8 mouse cellular contexts compared by ENCODE assay signal in genomic region chr2:154604156-154604555, GRCm38 (mm10). TPM values are rescaled to one million over a fixed set of nuclear protein-coding genes. Genes with fewer than 3 reads are reported as not detected.
DNase-seq lines count a peak whose midpoint lies in the region; ATAC-seq and TF ChIP-seq lines count a peak whose summit lies in the region.

No protein-coding gene starts in this region.

- ATAC-seq in kidney, embryonic 16.5 days (ENCODE audit: low FRiP score, low TSS enrichment): no peak
- no peak for ATAC-seq in embryonic facial prominence, embryonic 14.5 days (ENCODE audit: low read depth)
- ATAC-seq in limb, embryonic 12.5 days (ENCODE audit: insufficient number of reproducible peaks, insufficient read depth, low FRiP score, low TSS enrichment, low read depth): no peak

- WGBS in kidney, embryonic 16.5 days: 37% methylated on average over 7 of the region's 7 CpGs
- WGBS in embryonic facial prominence, embryonic 14.5 days: 35% methylated on average over 7 of the region's 7 CpGs
- WGBS in limb, embryonic 12.5 days: 43% methylated on average over 7 of the region's 7 CpGs
- WGBS in small intestine, adult 2 months: 8% methylated on average over 7 of the region's 7 CpGs

- peak overlapping the region; percentile 78 for H3K4me3 ChIP-seq in kidney, embryonic 16.5 days (ENCODE audit: low read length)
- peak overlapping the region; percentile 63 for H3K4me3 ChIP-seq in embryonic facial prominence, embryonic 14.5 days (ENCODE audit: low read depth, low read length)
- peak overlapping the region; percentile 82 for H3K4me3 ChIP-seq in limb, embryonic 12.5 days (replicated peaks)
- no peak overlapping the region for H3K4me3 ChIP-seq in small intestine, adult 2 months (ENCODE audit: low read depth, low read length)

- no peaks in the 10 kb centered on the region for H3K27me3 ChIP-seq in kidney, embryonic 16.5 days (ENCODE audit: insufficient read depth, low read length)
- H3K27me3 ChIP-seq in embryonic facial prominence, embryonic 14.5 days (replicated peaks; ENCODE audit: control insufficient read depth, insufficient read depth, low read length): no peaks in the 10 kb centered on the region
- H3K27me3 ChIP-seq in limb, embryonic 12.5 days: peaks cover under 1% of the 10 kb centered on the region; the same call in 1 of the 2 replicates
- no peaks in the 10 kb centered on the region for H3K27me3 ChIP-seq in small intestine, adult 2 months (ENCODE audit: control insufficient read depth, insufficient read depth, low read length)

- peak overlapping the region; percentile 50; the same call in 1 of the 2 replicates for H3K9ac ChIP-seq in kidney, embryonic 16.5 days (replicated peaks; ENCODE audit: low read length)
- no peak overlapping the region for H3K9ac ChIP-seq in embryonic facial prominence, embryonic 14.5 days (ENCODE audit: low read depth, low read length)
- no peak overlapping the region for H3K9ac ChIP-seq in limb, embryonic 12.5 days (replicated peaks)

- H3K36me3 ChIP-seq in kidney, embryonic 16.5 days (ENCODE audit: insufficient read depth, low read length): no peaks in the 10 kb centered on the region
- no peaks in the 10 kb centered on the region for H3K36me3 ChIP-seq in embryonic facial prominence, embryonic 14.5 days (ENCODE audit: control insufficient read depth, insufficient read depth, low read length)
- H3K36me3 ChIP-seq in limb, embryonic 12.5 days: no peaks in the 10 kb centered on the region
- no peaks in the 10 kb centered on the region for H3K36me3 ChIP-seq in small intestine, adult 2 months (ENCODE audit: control insufficient read depth, insufficient read depth, low read length)

- no peaks in the 10 kb centered on the region for H3K9me3 ChIP-seq in kidney, embryonic 16.5 days (ENCODE audit: low read length)
- H3K9me3 ChIP-seq in embryonic facial prominence, embryonic 14.5 days (ENCODE audit: control insufficient read depth, low read length): no peaks in the 10 kb centered on the region
- no peaks in the 10 kb centered on the region for H3K9me3 ChIP-seq in limb, embryonic 12.5 days

- peaks cover 8% of the 10 kb centered on the region; the same call in 1 of the 2 replicates for H3K4me1 ChIP-seq in kidney, embryonic 16.5 days (ENCODE audit: insufficient read depth, low read length)
- H3K4me1 ChIP-seq in embryonic facial prominence, embryonic 14.5 days (ENCODE audit: control insufficient read depth, insufficient read depth, low read length): peaks cover 8% of the 10 kb centered on the region
- H3K4me1 ChIP-seq in limb, embryonic 12.5 days (replicated peaks): 0 out of 2 replicates have a peak, but pooled peaks cover 6% of the 10 kb centered on the region
- peaks cover 5% of the 10 kb centered on the region; the same call in 1 of the 2 replicates for H3K4me1 ChIP-seq in small intestine, adult 2 months (ENCODE audit: control insufficient read depth, insufficient read depth, insufficient read length, low read length)

- TF ChIP-seq CTCF in small intestine, adult 2 months (IDR thresholded peaks at IDR 0.05; ENCODE audit: extremely low read depth, insufficient read length, insufficient replicate concordance, low read depth, low read length): no peak

- DNase-seq in kidney, postnatal 25 days: no peak
- no peak for DNase-seq in embryonic facial prominence, embryonic 14.5 days (ENCODE audit: low spot score)
- no peak for DNase-seq in embryo, embryonic 10.5 days (ENCODE audit: low spot score)
- no peak for DNase-seq in cerebellum, postnatal 14 days
- DNase-seq in layer of hippocampus, postnatal 10 days (ENCODE audit: low spot score in 2 of 2): no peak

- no peak for TF ChIP-seq POLR2A in small intestine, adult 2 months (IDR thresholded peaks at IDR 0.05; ENCODE audit: low read depth, low read length)

- peak overlapping the region; percentile 72 for H3K4me2 ChIP-seq in kidney, embryonic 16.5 days (replicated peaks; ENCODE audit: low read depth, low read length)
- peak overlapping the region; percentile 48 for H3K4me2 ChIP-seq in embryonic facial prominence, embryonic 14.5 days (ENCODE audit: low read depth, low read length)
- peak overlapping the region; percentile 78 for H3K4me2 ChIP-seq in limb, embryonic 12.5 days

- H3K27ac ChIP-seq in kidney, embryonic 16.5 days (ENCODE audit: low read length): no peak overlapping the region
- H3K27ac ChIP-seq in embryonic facial prominence, embryonic 14.5 days (replicated peaks; ENCODE audit: low read depth, low read length): no peak overlapping the region
- H3K27ac ChIP-seq in limb, embryonic 12.5 days: no peak overlapping the region
- H3K27ac ChIP-seq in small intestine, adult 2 months (ENCODE audit: insufficient read depth, low read depth, low read length): peak overlapping the region; percentile 37

RNA-seq across cellular contexts. Expression of gene Pxmp4, which starts 0.6 kb away (rescaled TPM):
- polyA plus RNA-seq in kidney, embryonic 16.5 days (2015; fragmentation: Nextera tagmentation; extraction: Ambion mirVana): 31.8 and 32.9 TPM in 2 replicates
- 24.1 and 26.9 TPM in 2 replicates for polyA plus RNA-seq in embryonic facial prominence, embryonic 14.5 days (2014; fragmentation: Nextera tagmentation; extraction: Ambion mirVana)
- polyA plus RNA-seq in limb, embryonic 12.5 days (2016; fragmentation: Nextera tagmentation; extraction: Ambion mirVana): 14.8 and 16.0 TPM in 2 replicates
- 21.4 and 28.8 TPM in 2 replicates for polyA plus RNA-seq in small intestine, adult 2 months (2012; rRNA removed)
- total RNA-seq in layer of hippocampus, postnatal 10 days (2021): 10 to 100 TPM; 14.3 to 15.7 TPM

RNA-seq across cellular contexts. Expression of gene Zfp341, which starts 8.9 kb away (rescaled TPM):
- 1.2 and 1.3 TPM in 2 replicates for polyA plus RNA-seq in kidney, embryonic 16.5 days (2015; fragmentation: Nextera tagmentation; extraction: Ambion mirVana)
- polyA plus RNA-seq in embryonic facial prominence, embryonic 14.5 days (2014; fragmentation: Nextera tagmentation; extraction: Ambion mirVana): 1.2 TPM in 2 replicates
- polyA plus RNA-seq in limb, embryonic 12.5 days (2016; fragmentation: Nextera tagmentation; extraction: Ambion mirVana): 1.3 and 1.5 TPM in 2 replicates
- polyA plus RNA-seq in small intestine, adult 2 months (2012; rRNA removed): 2.6 and 4.7 TPM in 2 replicates
- 10 to 100 TPM in 1 of 2 experiments, 1 to 10 TPM in 1; 9.8 to 12.2 TPM for total RNA-seq in layer of hippocampus, postnatal 10 days (2021)

RNA-seq across cellular contexts. Expression of gene 4930519P11Rik, which starts 9.1 kb away (rescaled TPM):
- 0.40 TPM in 1 of 2 replicates, not detected in the other for polyA plus RNA-seq in kidney, embryonic 16.5 days (2015; fragmentation: Nextera tagmentation; extraction: Ambion mirVana)
- 0.77 TPM in 1 of 2 replicates, not detected in the other for polyA plus RNA-seq in embryonic facial prominence, embryonic 14.5 days (2014; fragmentation: Nextera tagmentation; extraction: Ambion mirVana)
- not detected in 2 replicates for polyA plus RNA-seq in limb, embryonic 12.5 days (2016; fragmentation: Nextera tagmentation; extraction: Ambion mirVana)
- polyA plus RNA-seq in small intestine, adult 2 months (2012; rRNA removed): 0.46 and 1.6 TPM in 2 replicates
- total RNA-seq in layer of hippocampus, postnatal 10 days (2021): under 1 TPM in 1 of 2 experiments, not detected in 1; 0.76 TPM

RNA-seq across cellular contexts. Expression of gene E2f1, which starts 34.5 kb away (rescaled TPM):
- polyA plus RNA-seq in kidney, embryonic 16.5 days (2015; fragmentation: Nextera tagmentation; extraction: Ambion mirVana): 11.6 and 19.6 TPM in 2 replicates
- polyA plus RNA-seq in embryonic facial prominence, embryonic 14.5 days (2014; fragmentation: Nextera tagmentation; extraction: Ambion mirVana): 8.8 and 10.5 TPM in 2 replicates
- polyA plus RNA-seq in limb, embryonic 12.5 days (2016; fragmentation: Nextera tagmentation; extraction: Ambion mirVana): 25.5 and 28.8 TPM in 2 replicates
- 7.1 and 14.5 TPM in 2 replicates for polyA plus RNA-seq in small intestine, adult 2 months (2012; rRNA removed)
- total RNA-seq in layer of hippocampus, postnatal 10 days (2021): 10 to 100 TPM in 1 of 2 experiments, 1 to 10 TPM in 1; 8.8 to 10.5 TPM

RNA-seq across cellular contexts. Expression of gene Necab3, which starts 45.5 kb away (rescaled TPM):
- 2.8 and 3.3 TPM in 2 replicates for polyA plus RNA-seq in kidney, embryonic 16.5 days (2015; fragmentation: Nextera tagmentation; extraction: Ambion mirVana)
- polyA plus RNA-seq in embryonic facial prominence, embryonic 14.5 days (2014; fragmentation: Nextera tagmentation; extraction: Ambion mirVana): 2.4 and 3.9 TPM in 2 replicates
- 4.4 and 4.7 TPM in 2 replicates for polyA plus RNA-seq in limb, embryonic 12.5 days (2016; fragmentation: Nextera tagmentation; extraction: Ambion mirVana)
- polyA plus RNA-seq in small intestine, adult 2 months (2012; rRNA removed): 0.24 TPM in 1 of 2 replicates, not detected in the other
- total RNA-seq in layer of hippocampus, postnatal 10 days (2021): 10 to 100 TPM; 29.8 to 33.0 TPM
